Mouse (Mus musculus): ENCODE measurements around the gene Eva1b.

The Eva1b gene

GRCm38 (mm10) chr4:126105131-126105783 lies 42.3 kb upstream of the Eva1b start:
- Histone ChIP-seq H3K4me3 (replicated peaks; ENCODE audit: low read length) (peak overlapping the region; percentile 98), H3K36me3 (ENCODE audit: insufficient read depth, low read length) (peaks cover 28% of the 10 kb centered on the region), H3K27me3 (ENCODE audit: insufficient read depth, low read length) (peaks cover 3% of the 10 kb centered on the region; the same call in 1 of the 2 replicates), H3K4me1 (replicated peaks; ENCODE audit: low read depth, low read length) (peaks cover 89% of the 10 kb centered on the region), H3K9me3 (ENCODE audit: low read length) (no peaks in the 10 kb centered on the region)
- TF ChIP-seq NANOG (IDR thresholded peaks at IDR 0.05; ENCODE audit: borderline replicate concordance, low read length) (no peak), POU5F1 (IDR thresholded peaks at IDR 0.05; ENCODE audit: borderline replicate concordance, low read length) (no peak), CTCF (conservative IDR thresholded peaks at IDR 0.05; ENCODE audit: low read length) (no peak)

- H3K9me3 ChIP-seq (ENCODE audit: low read length): no peaks in the 10 kb centered on the region
- H3K27me3 ChIP-seq (ENCODE audit: insufficient read depth, low read length): peaks cover 3% of the 10 kb centered on the region; the same call in 1 of the 2 replicates
- peaks cover 89% of the 10 kb centered on the region for H3K4me1 ChIP-seq (replicated peaks; ENCODE audit: low read depth, low read length)
- no peak overlapping the region; the same call in 1 of the 2 replicates for H3K4me3 ChIP-seq (replicated peaks; ENCODE audit: low read length)
- TF ChIP-seq NANOG (IDR thresholded peaks at IDR 0.05; ENCODE audit: borderline replicate concordance, low read length) (no peak), POU5F1 (IDR thresholded peaks at IDR 0.05; ENCODE audit: borderline replicate concordance, low read length) (no peak), CTCF (conservative IDR thresholded peaks at IDR 0.05; ENCODE audit: low read length) (no peak)
- H3K36me3 ChIP-seq (ENCODE audit: insufficient read depth, low read length): peaks cover 16% of the 10 kb centered on the region; the same call in 1 of the 2 replicates
Observed at GRCm38 (mm10) chr4:126108061-126108740, 39.3 kb upstream of the Eva1b start.

GRCm38 (mm10) chr4:126109613-126110373 lies 37.8 kb upstream of the Eva1b start:
- peaks cover 21% of the 10 kb centered on the region; the same call in 1 of the 2 replicates for H3K36me3 ChIP-seq (ENCODE audit: insufficient read depth, low read length)
- no peak for TF ChIP-seq CTCF (conservative IDR thresholded peaks at IDR 0.05; ENCODE audit: low read length)
- peak overlapping the region; percentile 52 for H3K4me3 ChIP-seq (replicated peaks; ENCODE audit: low read length)
- no peaks in the 10 kb centered on the region for H3K27me3 ChIP-seq (ENCODE audit: insufficient read depth, low read length)
- H3K4me1 ChIP-seq (replicated peaks; ENCODE audit: low read depth, low read length): peaks cover 94% of the 10 kb centered on the region
- H3K9me3 ChIP-seq (ENCODE audit: low read length): no peaks in the 10 kb centered on the region

GRCm38 (mm10) chr4:126110374-126111152 lies 37.0 kb upstream of the Eva1b start:
- peaks cover 22% of the 10 kb centered on the region; the same call in 1 of the 2 replicates for H3K36me3 ChIP-seq (ENCODE audit: insufficient read depth, low read length)
- no peak for TF ChIP-seq CTCF (conservative IDR thresholded peaks at IDR 0.05; ENCODE audit: low read length)
- TF ChIP-seq POU5F1 (IDR thresholded peaks at IDR 0.05; ENCODE audit: borderline replicate concordance, low read length): no peak
- no peak for TF ChIP-seq NANOG (IDR thresholded peaks at IDR 0.05; ENCODE audit: borderline replicate concordance, low read length)
- no peaks in the 10 kb centered on the region for H3K27me3 ChIP-seq (ENCODE audit: insufficient read depth, low read length)
- H3K9me3 ChIP-seq (ENCODE audit: low read length): no peaks in the 10 kb centered on the region
- H3K4me3 ChIP-seq (replicated peaks; ENCODE audit: low read length): peak overlapping the region; percentile 52
- peaks cover 88% of the 10 kb centered on the region for H3K4me1 ChIP-seq (replicated peaks; ENCODE audit: low read depth, low read length)

- peaks cover 28% of the 10 kb centered on the region; the same call in 1 of the 2 replicates for H3K36me3 ChIP-seq (ENCODE audit: insufficient read depth, low read length)
- peaks cover 88% of the 10 kb centered on the region for H3K4me1 ChIP-seq (replicated peaks; ENCODE audit: low read depth, low read length)
- peak overlapping the region; percentile 52 for H3K4me3 ChIP-seq (replicated peaks; ENCODE audit: low read length)
- no peaks in the 10 kb centered on the region for H3K27me3 ChIP-seq (ENCODE audit: insufficient read depth, low read length)
- no peaks in the 10 kb centered on the region for H3K9me3 ChIP-seq (ENCODE audit: low read length)
- TF ChIP-seq NANOG (IDR thresholded peaks at IDR 0.05; ENCODE audit: borderline replicate concordance, low read length) (no peak), CTCF (conservative IDR thresholded peaks at IDR 0.05; ENCODE audit: low read length) (no peak), POU5F1 (IDR thresholded peaks at IDR 0.05; ENCODE audit: borderline replicate concordance, low read length) (no peak)
Observed at GRCm38 (mm10) chr4:126111153-126111549, 36.4 kb upstream of the Eva1b start.

- H3K27me3 ChIP-seq (ENCODE audit: insufficient read depth, low read length): no peaks in the 10 kb centered on the region
- TF ChIP-seq NANOG (IDR thresholded peaks at IDR 0.05; ENCODE audit: borderline replicate concordance, low read length): no peak
- TF ChIP-seq POU5F1 (IDR thresholded peaks at IDR 0.05; ENCODE audit: borderline replicate concordance, low read length): no peak
- no peak for TF ChIP-seq CTCF (conservative IDR thresholded peaks at IDR 0.05; ENCODE audit: low read length)
- peaks cover 77% of the 10 kb centered on the region for H3K4me1 ChIP-seq (replicated peaks; ENCODE audit: low read depth, low read length)
- H3K4me3 ChIP-seq (replicated peaks; ENCODE audit: low read length): no peak overlapping the region
- H3K36me3 ChIP-seq (ENCODE audit: insufficient read depth, low read length): peaks cover 37% of the 10 kb centered on the region
- H3K9me3 ChIP-seq (ENCODE audit: low read length): no peaks in the 10 kb centered on the region
Observed at GRCm38 (mm10) chr4:126113243-126113642, 34.3 kb upstream of the Eva1b start.

- Histone ChIP-seq H3K27me3 (ENCODE audit: insufficient read depth, low read length) (no peaks in the 10 kb centered on the region), H3K4me1 (replicated peaks; ENCODE audit: low read depth, low read length) (peaks cover 75% of the 10 kb centered on the region), H3K36me3 (ENCODE audit: insufficient read depth, low read length) (peaks cover 38% of the 10 kb centered on the region), H3K9me3 (ENCODE audit: low read length) (no peaks in the 10 kb centered on the region), H3K4me3 (replicated peaks; ENCODE audit: low read length) (no peak overlapping the region)
- TF ChIP-seq CTCF (conservative IDR thresholded peaks at IDR 0.05; ENCODE audit: low read length) (peak; percentile 26), POU5F1 (IDR thresholded peaks at IDR 0.05; ENCODE audit: borderline replicate concordance, low read length) (no peak)
Observed at GRCm38 (mm10) chr4:126113943-126114342, 33.6 kb upstream of the Eva1b start.

GRCm38 (mm10) chr4:126115411-126115810 lies 32.1 kb upstream of the Eva1b start:
- TF ChIP-seq CTCF (conservative IDR thresholded peaks at IDR 0.05; ENCODE audit: low read length): no peak
- no peak for TF ChIP-seq POU5F1 (IDR thresholded peaks at IDR 0.05; ENCODE audit: borderline replicate concordance, low read length)
- no peak for TF ChIP-seq NANOG (IDR thresholded peaks at IDR 0.05; ENCODE audit: borderline replicate concordance, low read length)

More at GRCm38 (mm10) chr4:126115411-126115810, 32.1 kb upstream of the Eva1b start:
- Histone ChIP-seq H3K36me3 (ENCODE audit: insufficient read depth, low read length) (peaks cover 37% of the 10 kb centered on the region), H3K27me3 (ENCODE audit: insufficient read depth, low read length) (no peaks in the 10 kb centered on the region), H3K4me1 (replicated peaks; ENCODE audit: low read depth, low read length) (peaks cover 60% of the 10 kb centered on the region), H3K9me3 (ENCODE audit: low read length) (no peaks in the 10 kb centered on the region), H3K4me3 (replicated peaks; ENCODE audit: low read length) (no peak overlapping the region)
